Mouse (Mus musculus): ENCODE data around the gene Ephb2.

The Ephb2 gene

GRCm38 (mm10) chr4:136648922-136649479 is 186.8 kb downstream of the Ephb2 start:
- DNase-seq = peak; percentile 97 to 99

- peak in 1 of 2 experiments; percentile 49 for DNase-seq
These were observed 196.9 kb downstream of the Ephb2 start for GRCm38 (mm10) chr4:136638890-136639289.

GRCm38 (mm10) chr4:136638230-136638750 is 197.5 kb downstream of the Ephb2 start:
- peak in 1 of 2 experiments; percentile 48 for DNase-seq

GRCm38 (mm10) chr4:136637563-136638229 is 198.1 kb downstream of the Ephb2 start:
- DNase-seq = peak; percentile 87 to 92

- no peak for DNase-seq
These were observed 198.7 kb downstream of the Ephb2 start for GRCm38 (mm10) chr4:136636983-136637562.

- DNase-seq = no peak
These were observed 199.3 kb downstream of the Ephb2 start for GRCm38 (mm10) chr4:136636511-136636910.

GRCm38 (mm10) chr4:136635995-136636394 is 199.8 kb downstream of the Ephb2 start:
- no peak for DNase-seq

GRCm38 (mm10) chr4:136631237-136631994 is 204.4 kb downstream of the Ephb2 start:
- peak; percentile 58 to 74 for DNase-seq

GRCm38 (mm10) chr4:136626590-136626989 is 209.2 kb downstream of the Ephb2 start:
- DNase-seq = no peak

- no peak for DNase-seq
These were observed 213.4 kb downstream of the Ephb2 start, which contains the start of gene Lactbl1 for GRCm38 (mm10) chr4:136622388-136622787. TSS of gene Lactbl1 (plus strand) at chr4:136622621.

GRCm38 (mm10) chr4:136621956-136622355 is 213.8 kb downstream of the Ephb2 start:
- DNase-seq = peak; percentile 47 to 61

- DNase-seq = peak; percentile 82 to 87
These were observed 214.5 kb downstream of the Ephb2 start for GRCm38 (mm10) chr4:136621336-136621735.

- DNase-seq = no peak
These were observed 222.1 kb downstream of the Ephb2 start for GRCm38 (mm10) chr4:136613657-136614056.

- DNase-seq = no peak
These were observed 225.4 kb downstream of the Ephb2 start, which contains the start of gene Tex46 for GRCm38 (mm10) chr4:136610387-136610856. TSS of gene Tex46 (plus strand) at chr4:136610437.

GRCm38 (mm10) chr4:136605756-136606485 is 229.9 kb downstream of the Ephb2 start:
- no peak for DNase-seq

- DNase-seq = peak; percentile 98 to 99
These were observed 233.2 kb downstream of the Ephb2 start, which contains the start of gene Kdm1a for GRCm38 (mm10) chr4:136602568-136602967. TSS of gene Kdm1a (minus strand) at chr4:136602723.

- peak; percentile 60 to 63 for DNase-seq
These were observed 233.7 kb downstream of the Ephb2 start for GRCm38 (mm10) chr4:136602018-136602554.

- DNase-seq = peak; percentile 81 to 87
These were observed 234.3 kb downstream of the Ephb2 start for GRCm38 (mm10) chr4:136601476-136601875.

- DNase-seq = no peak
These were observed 235.3 kb downstream of the Ephb2 start for GRCm38 (mm10) chr4:136600536-136600935.

- DNase-seq = no peak
These were observed 235.9 kb downstream of the Ephb2 start for GRCm38 (mm10) chr4:136599869-136600268.

GRCm38 (mm10) chr4:136598268-136598876 is 237.4 kb downstream of the Ephb2 start:
- DNase-seq = no peak

All from cerebellum, postnatal 14 days (tissue).